Mouse (Mus musculus) layer of hippocampus, postnatal 10 days (tissue): ENCODE results near the gene 4931429L15Rik. TPM values are rescaled to one million over a fixed set of nuclear protein-coding genes. Genes with fewer than 3 reads are reported as not detected.

Source experiments
- DNase-seq, 2 experiments: peaks; one replicate each; pipeline ENCODE4 v3.0.0; 2021; ENCODE audit warnings: low spot score in 2 of 2
- total RNA-seq, 2 experiments: library from RNA; stranded (reverse); gene quantifications; 2 replicates each; pipeline ENCODE4 v1.2.3; 2021

Gene 4931429L15Rik
- total RNA-seq, 2 experiments from 2014 or later: not detected

- DNase-seq: no peak
These were observed 51.4 kb downstream of the 4931429L15Rik start, which contains the start of gene Apoa5 for GRCm38 (mm10) chr9:46268343-46268873. Apoa5 (plus strand) TSS chr9:46268633.

GRCm38 (mm10) chr9:46261131-46261530 is 58.7 kb downstream of the 4931429L15Rik start:
- no peak for DNase-seq

- no peak for DNase-seq
These were observed 60.7 kb downstream of the 4931429L15Rik start for GRCm38 (mm10) chr9:46259111-46259510.

GRCm38 (mm10) chr9:46257546-46257945 is 62.2 kb downstream of the 4931429L15Rik start:
- DNase-seq: no peak

GRCm38 (mm10) chr9:46256658-46257385 is 63.0 kb downstream of the 4931429L15Rik start:
- no peak for DNase-seq

GRCm38 (mm10) chr9:46256177-46256576 is 63.6 kb downstream of the 4931429L15Rik start:
- no peak for DNase-seq

Other genes with a start within 250 kb of the 4931429L15Rik start
- gene Apoa1, start 91.4 kb downstream of the 4931429L15Rik start, total RNA-seq: under 1 TPM; 0.33 to 0.94 TPM
- gene Apoc3, start 84.3 kb downstream of the 4931429L15Rik start, total RNA-seq: not detected
- not detected for gene Apoa4, start 79.3 kb downstream of the 4931429L15Rik start, total RNA-seq
- not detected for gene Apoa5, start 51.4 kb downstream of the 4931429L15Rik start, total RNA-seq
- 10 to 100 TPM; 39.1 to 39.3 TPM for gene Zpr1, start 46.9 kb downstream of the 4931429L15Rik start, total RNA-seq
- gene Bud13, start 37.0 kb downstream of the 4931429L15Rik start, total RNA-seq: 10 to 100 TPM in 1 of 2 experiments, 1 to 10 TPM in 1; 8.9 to 10.1 TPM